Mouse (Mus musculus) forebrain, embryonic 16.5 days (tissue): Measurements from ENCODE around the gene Cept1. TPM values are rescaled to one million over a fixed set of nuclear protein-coding genes. Genes with fewer than 3 reads are reported as not detected.

Experiments
- ATAC-seq: fragments of 200-750 bp; cut with Nextera tagmentation; 2 replicates; pipeline ENCODE4 v1.8.0; 2017; ENCODE audit warnings: mild to moderate bottlenecking, moderate library complexity
- H3K27ac ChIP-seq: fragments of 300-500 bp; sonication (generic); 2 replicates; pipeline ENCODE4 v1.5.1; 2014; ENCODE audit warnings: low read length, control low read depth
- H3K27me3 ChIP-seq: fragments of 300-500 bp; sonication (generic); replicated peaks from 2 replicates; pipeline ENCODE4 v1.6.1; 2014; ENCODE audit warnings: low read length; ENCODE audit not compliant: control insufficient read depth, insufficient read depth
- H3K36me3 ChIP-seq: fragments of 300-500 bp; sonication (generic); 2 replicates; pipeline ENCODE4 v1.6.1; 2014; ENCODE audit not compliant: control insufficient read depth, insufficient read depth
- H3K4me1 ChIP-seq: fragments of 300-500 bp; sonication (generic); replicated peaks from 2 replicates; pipeline ENCODE4 v1.6.1; 2014; ENCODE audit warnings: low read length; ENCODE audit not compliant: control insufficient read depth, insufficient read depth
- H3K4me2 ChIP-seq: fragments of 300-500 bp; sonication (generic); 2 replicates; pipeline ENCODE4 v1.6.1; 2014; ENCODE audit warnings: mild to moderate bottlenecking, low read length, control low read depth
- H3K4me3 ChIP-seq: fragments of 300-500 bp; sonication (generic); replicated peaks from 2 replicates; pipeline ENCODE4 v1.5.1; 2014; ENCODE audit warnings: mild to moderate bottlenecking, low read length, control low read depth
- H3K9ac ChIP-seq: fragments of 300-500 bp; sonication (generic); replicated peaks from 2 replicates; pipeline ENCODE4 v1.6.1; 2014; ENCODE audit warnings: low read depth, low read length, control low read depth
- H3K9me3 ChIP-seq: fragments of 300-500 bp; sonication (generic); 2 replicates; pipeline ENCODE4 v1.6.1; 2016; ENCODE audit warnings: low read length; ENCODE audit not compliant: control insufficient read depth
- WGBS: fragments of 180-500 bp; shearing (Covaris S2); extraction: QIAGEN DNeasy Blood & Tissue Kit; methylation state at CpG from one replicate; pipeline ENCODE4 v1.1.7; 2014; 5-methylcytosine and 5-hydroxymethylcytosine counted together
- polyA plus RNA-seq: library from polyadenylated mRNA; unstranded; fragments of >200 nt; fragmentation: Nextera tagmentation; extraction: Ambion mirVana; gene quantifications from 2 replicates; pipeline ENCODE4 v1.2.1, GENCODE M21; 2015

Cept1 gene
- polyA plus RNA-seq, 1 experiment from 2014 or later = 45.8 TPM

DNA sequence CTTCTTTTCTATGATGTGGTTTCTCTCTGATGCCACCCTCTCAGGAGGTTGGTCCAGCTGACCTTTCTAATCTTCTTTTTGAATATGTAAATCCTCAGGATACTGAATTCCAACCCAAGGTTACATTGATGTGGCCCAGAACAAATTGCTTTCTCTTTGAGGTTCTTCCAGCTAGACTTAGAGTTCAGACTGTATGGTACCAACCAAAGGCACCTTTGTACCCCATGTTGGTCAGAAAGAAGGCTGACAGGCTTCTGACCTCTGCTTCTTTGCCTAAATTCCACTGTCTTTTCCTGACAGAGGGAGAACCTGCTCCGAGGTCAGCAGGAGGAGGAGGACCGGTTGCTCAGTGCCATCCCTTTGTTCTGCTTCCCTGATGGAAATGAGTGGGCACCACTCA lies 60.1 kb downstream of the Cept1 start:
- Histone ChIP-seq H3K4me1 (peaks cover 5% of the 10 kb centered on the region), H3K9ac (no peak overlapping the region), H3K27me3 (no peaks in the 10 kb centered on the region), H3K4me2 (no peak overlapping the region), H3K36me3 (no peaks in the 10 kb centered on the region), H3K27ac (no peak overlapping the region), H3K4me3 (no peak overlapping the region), H3K9me3 (no peaks in the 10 kb centered on the region)
- no peak for ATAC-seq
- 79% methylated on average over 2 of the region's 2 CpGs for WGBS

DNA sequence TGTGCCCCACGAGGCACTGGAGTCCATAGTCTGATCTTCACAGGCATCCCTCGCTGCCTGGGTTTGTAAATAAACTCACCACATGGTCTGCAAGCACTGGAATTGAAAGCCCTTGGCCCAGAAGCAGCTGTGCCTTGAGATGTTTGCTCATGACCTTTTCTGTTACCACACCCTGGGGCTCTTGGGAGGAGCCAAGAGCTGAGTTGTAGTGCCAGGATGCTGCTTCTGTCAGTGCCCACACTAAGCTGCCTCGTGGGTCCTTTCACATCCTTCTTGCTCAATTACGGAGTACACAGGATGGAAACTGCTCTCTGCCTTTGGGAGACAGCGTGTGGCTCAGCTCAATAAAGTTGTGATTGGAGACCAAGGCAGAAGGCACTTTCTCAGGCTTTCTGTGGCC lies 61.8 kb downstream of the Cept1 start:
- no peak overlapping the region for H3K4me2 ChIP-seq
- WGBS = 85% methylated on average over 5 of the region's 5 CpGs
- H3K36me3 ChIP-seq = no peaks in the 10 kb centered on the region
- H3K27ac ChIP-seq = no peak overlapping the region
- no peaks in the 10 kb centered on the region for H3K9me3 ChIP-seq
- no peaks in the 10 kb centered on the region for H3K27me3 ChIP-seq
- peaks cover 11% of the 10 kb centered on the region for H3K4me1 ChIP-seq
- no peak for ATAC-seq
- H3K9ac ChIP-seq = no peak overlapping the region
- no peak overlapping the region for H3K4me3 ChIP-seq

- no peak overlapping the region for H3K9ac ChIP-seq
- WGBS = 90% methylated on average over 3 of the region's 3 CpGs
- no peak for ATAC-seq
- no peak overlapping the region for H3K4me2 ChIP-seq
- no peaks in the 10 kb centered on the region for H3K27me3 ChIP-seq
- H3K27ac ChIP-seq = no peak overlapping the region
- H3K4me3 ChIP-seq = no peak overlapping the region
- no peaks in the 10 kb centered on the region for H3K9me3 ChIP-seq
- H3K4me1 ChIP-seq = peaks cover 11% of the 10 kb centered on the region
- H3K36me3 ChIP-seq = no peaks in the 10 kb centered on the region
Measured at GRCm38 (mm10) chr3:106484861-106485260, 62.7 kb downstream of the Cept1 start.

DNA sequence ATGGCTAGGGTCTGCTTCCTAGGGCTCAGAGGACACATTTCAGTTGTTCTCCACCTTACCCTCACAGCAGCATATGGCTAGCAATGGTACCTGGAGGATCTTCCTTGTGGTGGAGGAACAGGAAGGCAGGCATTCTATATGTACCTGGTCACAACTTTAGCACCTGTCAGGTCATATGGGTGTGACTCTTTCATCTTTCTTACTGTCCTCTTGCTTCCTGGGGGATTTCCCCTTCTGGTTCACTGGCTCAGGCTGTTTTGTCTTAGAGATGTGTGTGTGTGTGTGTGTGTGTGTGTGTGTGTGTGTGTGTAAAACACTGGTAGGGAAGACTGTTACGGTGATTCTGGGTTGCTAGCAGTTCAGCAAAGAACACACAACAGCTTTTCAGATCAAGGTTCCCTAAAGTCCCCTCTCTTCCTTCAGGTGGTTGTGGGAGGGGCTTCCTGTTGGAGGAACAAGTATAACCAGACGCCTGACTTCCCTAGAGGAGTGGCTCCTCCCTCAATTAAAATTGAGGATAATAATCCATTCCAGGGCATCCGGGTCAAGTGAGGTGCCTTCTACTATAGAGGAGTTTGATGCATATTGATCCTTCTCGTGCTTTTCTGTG lies 63.7 kb downstream of the Cept1 start:
- ATAC-seq = no peak
- H3K9ac ChIP-seq = no peak overlapping the region
- no peak overlapping the region for H3K4me2 ChIP-seq
- no peak overlapping the region for H3K4me3 ChIP-seq
- no peaks in the 10 kb centered on the region for H3K9me3 ChIP-seq
- H3K4me1 ChIP-seq = peaks cover 11% of the 10 kb centered on the region
- WGBS = 74% methylated on average over 4 of the region's 4 CpGs
- H3K27me3 ChIP-seq = no peaks in the 10 kb centered on the region
- H3K27ac ChIP-seq = no peak overlapping the region
- no peaks in the 10 kb centered on the region for H3K36me3 ChIP-seq

DNA sequence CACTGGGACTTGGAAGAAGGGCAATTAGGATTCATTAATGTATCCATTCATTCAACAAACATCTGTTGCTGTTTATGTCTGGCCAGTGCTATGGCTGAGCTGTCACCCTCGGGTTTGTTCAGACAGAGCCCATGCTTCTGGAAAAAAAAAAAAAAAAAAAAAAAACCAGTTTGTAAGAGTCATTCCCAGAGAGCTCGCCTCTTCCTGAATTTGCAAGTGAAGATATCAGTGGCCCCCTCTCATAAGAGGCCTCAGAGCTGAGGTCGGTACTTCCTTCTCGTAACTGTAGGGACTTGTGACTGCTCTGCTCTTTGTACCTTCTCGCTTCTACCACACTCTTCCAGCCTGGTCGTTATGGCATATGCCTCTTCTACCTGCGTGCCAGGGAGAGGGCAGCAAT lies 64.3 kb downstream of the Cept1 start:
- Histone ChIP-seq H3K4me1 (peaks cover 11% of the 10 kb centered on the region), H3K9me3 (no peaks in the 10 kb centered on the region), H3K27ac (no peak overlapping the region), H3K4me2 (no peak overlapping the region), H3K4me3 (no peak overlapping the region), H3K36me3 (no peaks in the 10 kb centered on the region), H3K27me3 (no peaks in the 10 kb centered on the region), H3K9ac (no peak overlapping the region)
- 77% methylated on average over 7 of the region's 7 CpGs for WGBS
- ATAC-seq = no peak

DNA sequence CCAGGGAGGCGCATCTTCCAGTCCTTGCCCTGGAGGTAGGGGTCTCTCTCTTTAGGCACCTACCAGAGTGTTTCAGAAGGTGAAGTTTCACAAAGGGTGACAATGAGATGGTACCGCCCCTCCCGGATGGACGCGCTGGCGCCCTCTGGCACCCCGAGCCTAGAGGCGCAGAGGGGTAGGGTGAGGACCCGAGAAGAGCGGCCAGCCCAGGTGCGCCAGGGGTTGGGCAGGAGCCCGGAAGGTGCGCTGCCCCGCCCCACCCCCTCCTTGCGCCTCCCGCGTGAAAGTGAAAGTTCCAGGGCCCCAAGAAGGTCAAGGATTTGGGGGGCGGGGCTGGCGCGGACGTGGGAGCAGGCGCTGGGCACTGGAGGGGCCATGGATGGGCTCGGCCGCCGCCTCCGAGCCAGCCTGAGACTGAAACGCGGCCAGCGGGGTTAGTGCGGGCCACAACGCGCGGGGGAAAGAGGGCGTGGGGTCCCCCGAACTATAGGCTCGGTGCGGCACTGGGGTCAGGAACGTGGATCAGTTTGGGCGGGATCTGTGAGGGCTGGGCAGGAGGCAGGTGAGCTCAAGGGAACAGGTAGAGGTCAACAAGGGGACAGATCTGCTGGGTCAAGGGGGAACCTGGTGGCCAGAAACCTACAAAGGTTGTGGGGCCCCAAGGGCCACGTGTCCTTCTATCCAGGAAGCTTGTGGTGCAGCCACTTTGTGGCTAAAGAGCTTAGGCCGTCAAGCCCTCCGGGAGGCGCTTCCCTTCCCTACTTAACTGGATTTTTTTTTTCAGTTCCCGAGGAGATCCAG lies 65.1 kb downstream of the Cept1 start, which contains the start of gene Dennd2d:
Dennd2d (plus strand) TSS at position 125 of the 801 bp plus-strand sequence.
- Histone ChIP-seq H3K4me1 (peaks cover 11% of the 10 kb centered on the region), H3K4me2 (peak within 1 kb of the TSS; percentile 99), H3K27me3 (no peaks in the 10 kb centered on the region), H3K9ac (peak within 1 kb of the TSS; percentile 49), H3K9me3 (no peaks in the 10 kb centered on the region), H3K4me3 (peak within 1 kb of the TSS; percentile 58), H3K36me3 (no peaks in the 10 kb centered on the region), H3K27ac (no peak within 1 kb of the TSS)
- WGBS = under 1% methylated on average over 42 of the region's 44 CpGs
- ATAC-seq = peak; percentile 57; the same call in 1 of the 2 replicates

- Histone ChIP-seq H3K27ac (no peak overlapping the region), H3K27me3 (no peaks in the 10 kb centered on the region), H3K4me1 (no peaks in the 10 kb centered on the region), H3K4me2 (no peak overlapping the region), H3K4me3 (no peak overlapping the region), H3K9ac (no peak overlapping the region), H3K9me3 (no peaks in the 10 kb centered on the region), H3K36me3 (no peaks in the 10 kb centered on the region)
- WGBS = 60% methylated on average over 1 of the region's 1 CpGs
- ATAC-seq = no peak
Measured at GRCm38 (mm10) chr3:106476863-106477262, 70.7 kb downstream of the Cept1 start.

GRCm38 (mm10) chr3:106474210-106474609 lies 73.4 kb downstream of the Cept1 start:
- no peak overlapping the region for H3K27ac ChIP-seq
- no peaks in the 10 kb centered on the region for H3K27me3 ChIP-seq
- no peaks in the 10 kb centered on the region for H3K4me1 ChIP-seq
- H3K9ac ChIP-seq = no peak overlapping the region
- H3K36me3 ChIP-seq = no peaks in the 10 kb centered on the region
- 94% methylated on average over 4 of the region's 4 CpGs for WGBS
- no peak overlapping the region for H3K4me3 ChIP-seq
- no peaks in the 10 kb centered on the region for H3K9me3 ChIP-seq
- H3K4me2 ChIP-seq = no peak overlapping the region
- ATAC-seq = no peak

GRCm38 (mm10) chr3:106464750-106465149 lies 82.9 kb downstream of the Cept1 start:
- Histone ChIP-seq H3K4me2 (no peak overlapping the region), H3K4me1 (no peaks in the 10 kb centered on the region), H3K9me3 (no peaks in the 10 kb centered on the region), H3K4me3 (no peak overlapping the region), H3K9ac (no peak overlapping the region), H3K27ac (no peak overlapping the region), H3K27me3 (no peaks in the 10 kb centered on the region), H3K36me3 (no peaks in the 10 kb centered on the region)
- 96% methylated on average over 1 of the region's 1 CpGs for WGBS
- ATAC-seq = no peak
